Mouse (Mus musculus) neural tube, embryonic 13.5 days (tissue): Measurements from ENCODE around the gene Ppt2. TPM values are rescaled to one million over a fixed set of nuclear protein-coding genes. Genes with fewer than 3 reads are reported as not detected.

Source experiments
- ATAC-seq: fragments of 200-750 bp; cut with Nextera tagmentation; 2 replicates; pipeline ENCODE4 v1.8.0; 2017; ENCODE audit warnings: low read depth, mild to moderate bottlenecking, moderate TSS enrichment, moderate library complexity
- H3K27ac ChIP-seq: fragments of 300-500 bp; sonication (generic); replicated peaks from 2 replicates; pipeline ENCODE4 v1.5.1; 2015; ENCODE audit warnings: moderate library complexity, mild to moderate bottlenecking, inconsistent platforms
- H3K27me3 ChIP-seq: fragments of 300-500 bp; sonication (generic); 2 replicates; pipeline ENCODE4 v1.6.1; 2015; ENCODE audit warnings: mild to moderate bottlenecking, inconsistent platforms
- H3K36me3 ChIP-seq: fragments of 300-500 bp; sonication (generic); 2 replicates; pipeline ENCODE4 v1.6.1; 2015; ENCODE audit warnings: mild to moderate bottlenecking, inconsistent platforms
- H3K4me1 ChIP-seq: fragments of 300-500 bp; sonication (generic); replicated peaks from 2 replicates; pipeline ENCODE4 v1.6.1; 2015; ENCODE audit warnings: inconsistent platforms
- H3K4me2 ChIP-seq: fragments of 300-500 bp; sonication (generic); 2 replicates; pipeline ENCODE4 v1.6.1; 2015; ENCODE audit warnings: inconsistent platforms, mild to moderate bottlenecking, moderate library complexity
- H3K4me3 ChIP-seq: fragments of 300-500 bp; sonication (generic); 2 replicates; pipeline ENCODE4 v1.5.1; 2015; ENCODE audit warnings: mild to moderate bottlenecking, inconsistent platforms
- H3K9ac ChIP-seq: fragments of 300-500 bp; sonication (generic); 2 replicates; pipeline ENCODE4 v1.6.1; 2015; ENCODE audit warnings: moderate library complexity, mild to moderate bottlenecking, inconsistent platforms
- H3K9me3 ChIP-seq: fragments of 300-500 bp; sonication (generic); 2 replicates; pipeline ENCODE4 v1.6.1; 2016; ENCODE audit warnings: inconsistent platforms
- WGBS: fragments of 180-500 bp; shearing (Covaris S2); methylation state at CpG from one replicate; pipeline ENCODE4 v1.1.7; 2015; 5-methylcytosine and 5-hydroxymethylcytosine counted together
- polyA plus RNA-seq: library from polyadenylated mRNA; unstranded; fragments of >200 nt; fragmentation: Nextera tagmentation; extraction: Ambion mirVana; gene quantifications from 2 replicates; pipeline ENCODE4 v1.2.1, GENCODE M21; 2015

The Ppt2 gene
- polyA plus RNA-seq, 1 experiment from 2014 or later = 25.0 TPM

DNA sequence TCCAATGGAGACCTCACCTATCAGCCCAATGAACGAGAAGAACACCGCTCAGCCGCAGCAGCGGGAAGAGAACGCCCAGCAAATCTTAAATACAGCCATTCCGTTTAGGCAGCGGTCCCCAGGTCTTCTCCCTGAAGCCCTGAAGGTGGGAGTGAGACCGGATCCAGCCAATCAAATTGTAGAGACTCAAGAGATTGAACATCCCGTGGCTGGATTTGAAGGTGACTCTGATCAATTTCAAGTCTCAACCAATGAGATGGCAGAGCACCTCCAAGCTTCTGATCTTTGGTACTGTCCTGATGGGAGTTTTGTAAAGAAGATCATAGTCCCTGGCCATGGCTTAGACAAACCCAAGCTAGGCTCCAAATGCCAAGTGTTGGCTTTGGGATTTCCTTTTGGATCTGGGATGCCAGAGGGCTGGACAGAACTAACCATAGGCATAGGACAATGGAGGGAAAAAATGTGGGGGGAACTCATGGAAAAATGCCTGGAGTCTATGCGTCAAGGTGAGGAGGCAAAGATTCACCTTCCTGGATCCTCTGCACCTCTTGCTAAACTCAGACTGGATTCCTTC lies 17.0 kb upstream of the Ppt2 start:
- Histone ChIP-seq H3K9me3 (no peaks in the 10 kb centered on the region), H3K27ac (peak overlapping the region; percentile 70), H3K4me2 (peak overlapping the region; percentile 65), H3K9ac (peak overlapping the region; percentile 75), H3K4me1 (peaks cover 46% of the 10 kb centered on the region), H3K36me3 (peaks cover 16% of the 10 kb centered on the region), H3K27me3 (no peaks in the 10 kb centered on the region), H3K4me3 (peak overlapping the region; percentile 54)
- 42% methylated on average over 10 of the region's 10 CpGs for WGBS
- ATAC-seq = no peak

DNA sequence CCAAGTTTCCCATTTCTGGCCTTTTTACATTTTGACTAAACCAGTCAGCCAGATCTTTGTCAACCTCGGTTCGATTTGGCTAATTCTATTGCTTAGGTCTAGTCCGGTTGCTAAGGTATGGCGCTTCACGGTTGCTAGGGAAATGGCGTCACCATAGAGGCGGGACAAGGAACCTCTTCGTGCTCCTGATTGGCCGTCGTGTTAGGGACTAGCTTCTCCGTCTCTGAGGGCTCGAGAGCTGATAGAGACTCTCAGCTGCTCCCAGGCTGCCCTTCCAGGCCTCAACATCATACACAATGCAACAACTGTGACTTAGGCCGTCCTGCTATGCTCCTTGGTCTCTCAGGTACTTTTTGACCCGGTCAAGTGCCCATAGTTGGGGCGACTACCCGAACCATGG lies 16.3 kb upstream of the Ppt2 start, which contains the start of gene Fkbpl:
TSS of gene Fkbpl (plus strand) at position 157 of the 400 bp plus-strand sequence.
- Histone ChIP-seq H3K36me3 (peaks cover 8% of the 10 kb centered on the region), H3K27me3 (no peaks in the 10 kb centered on the region), H3K4me2 (peak within 1 kb of the TSS; percentile 65), H3K9ac (peak within 1 kb of the TSS; percentile 75), H3K27ac (peak within 1 kb of the TSS; percentile 70), H3K4me3 (peak within 1 kb of the TSS; percentile 54), H3K4me1 (peaks cover 52% of the 10 kb centered on the region), H3K9me3 (no peaks in the 10 kb centered on the region)
- WGBS = under 1% methylated on average over 16 of the region's 16 CpGs
- ATAC-seq = peak; percentile 67

DNA sequence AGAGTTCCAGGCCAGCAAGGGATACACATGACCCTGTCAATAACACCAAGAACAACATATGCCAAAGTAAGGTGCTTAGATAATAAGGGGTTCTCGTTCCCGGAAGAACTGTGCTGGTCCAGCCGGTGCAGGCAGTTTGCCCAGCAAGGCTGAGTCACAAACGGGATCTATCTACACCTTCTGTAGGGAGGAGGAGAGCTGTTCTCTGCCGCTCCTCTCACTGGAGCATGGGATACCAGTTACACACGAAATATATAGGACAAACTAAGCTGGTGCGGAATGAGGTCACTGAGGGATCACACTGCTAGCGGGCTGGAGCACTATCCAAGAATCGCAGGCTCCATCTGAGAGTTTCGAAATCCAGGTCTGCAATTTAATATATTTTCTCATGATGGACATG lies 15.6 kb upstream of the Ppt2 start:
- Histone ChIP-seq H3K36me3 (peaks cover 2% of the 10 kb centered on the region; the same call in 1 of the 2 replicates), H3K4me2 (no peak overlapping the region), H3K9ac (0 out of 2 replicates have a peak overlapping the region, but pooled peaks have one; percentile 17), H3K27me3 (no peaks in the 10 kb centered on the region), H3K27ac (no peak overlapping the region), H3K4me1 (peaks cover 52% of the 10 kb centered on the region), H3K9me3 (no peaks in the 10 kb centered on the region), H3K4me3 (no peak overlapping the region)
- WGBS = 83% methylated on average over 10 of the region's 10 CpGs
- ATAC-seq = no peak

DNA sequence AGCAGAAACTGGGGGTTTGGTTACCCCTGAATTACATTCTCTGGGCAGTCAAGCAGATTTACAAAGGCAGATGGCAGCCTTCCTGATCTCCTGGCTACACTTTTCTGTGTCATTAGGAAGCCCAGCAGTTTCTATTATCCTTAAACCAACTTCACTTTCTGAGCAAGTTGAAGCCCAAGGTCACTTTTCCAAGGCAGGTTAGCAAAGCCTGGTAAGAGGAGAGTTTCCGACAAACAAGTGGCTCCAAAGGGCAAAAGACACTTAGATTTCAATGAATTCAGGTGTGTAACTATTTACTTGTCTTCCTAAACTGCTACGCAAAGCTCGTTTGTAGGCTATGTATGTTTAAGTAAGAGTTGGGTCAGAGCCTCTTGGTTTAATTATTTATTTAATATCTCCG lies 15.1 kb upstream of the Ppt2 start:
- no peak for ATAC-seq
- Histone ChIP-seq H3K4me1 (peaks cover 49% of the 10 kb centered on the region), H3K9ac (no peak overlapping the region), H3K4me2 (no peak overlapping the region), H3K9me3 (no peaks in the 10 kb centered on the region), H3K36me3 (no peaks in the 10 kb centered on the region), H3K27me3 (no peaks in the 10 kb centered on the region), H3K27ac (no peak overlapping the region), H3K4me3 (no peak overlapping the region)
- WGBS = 83% methylated on average over 4 of the region's 4 CpGs

DNA sequence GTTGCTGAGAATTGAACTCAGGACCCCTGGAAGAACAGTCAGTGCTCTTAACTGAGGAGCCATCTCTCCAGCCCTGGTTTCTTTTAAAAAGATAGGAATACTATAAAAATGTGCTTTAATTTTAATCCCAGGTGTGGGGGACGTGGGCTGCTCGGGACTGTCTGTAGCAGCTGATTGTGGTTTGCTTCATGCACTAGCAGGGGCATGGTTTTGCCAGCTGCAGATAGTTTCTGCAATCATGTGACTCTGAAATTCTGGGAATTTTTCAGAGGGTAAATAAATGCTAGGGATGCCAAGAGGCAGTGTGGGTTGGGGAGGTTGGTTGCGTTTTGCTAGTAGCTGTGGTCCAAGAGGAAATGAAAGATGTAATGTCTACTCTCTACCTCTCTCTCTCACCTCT lies 13.6 kb upstream of the Ppt2 start:
- no peak overlapping the region for H3K4me3 ChIP-seq
- no peaks in the 10 kb centered on the region for H3K36me3 ChIP-seq
- WGBS = 85% methylated on average over 3 of the region's 3 CpGs
- no peaks in the 10 kb centered on the region for H3K9me3 ChIP-seq
- no peak overlapping the region for H3K9ac ChIP-seq
- ATAC-seq = no peak
- peaks cover under 1% of the 10 kb centered on the region; the same call in 1 of the 2 replicates for H3K27me3 ChIP-seq
- peak overlapping the region; percentile 74; the same call in 1 of the 2 replicates for H3K27ac ChIP-seq
- H3K4me1 ChIP-seq = peaks cover 40% of the 10 kb centered on the region
- H3K4me2 ChIP-seq = no peak overlapping the region

GRCm38 (mm10) chr17:34640778-34641601 lies 12.7 kb upstream of the Ppt2 start:
- 15% methylated on average over 11 of the region's 11 CpGs for WGBS
- no peak for ATAC-seq
- no peak overlapping the region for H3K4me2 ChIP-seq

GRCm38 (mm10) chr17:34639461-34640255 lies 11.3 kb upstream of the Ppt2 start:
- 87% methylated on average over 7 of the region's 7 CpGs for WGBS
- H3K4me1 ChIP-seq = peaks cover 21% of the 10 kb centered on the region
- no peak for ATAC-seq

More at GRCm38 (mm10) chr17:34640778-34641601, 12.7 kb upstream of the Ppt2 start:
- Histone ChIP-seq H3K36me3 (no peaks in the 10 kb centered on the region), H3K9me3 (no peaks in the 10 kb centered on the region), H3K9ac (peak overlapping the region; percentile 31; the same call in 1 of the 2 replicates), H3K4me1 (peaks cover 33% of the 10 kb centered on the region), H3K27ac (peak overlapping the region; percentile 74), H3K4me3 (no peak overlapping the region), H3K27me3 (peaks cover 4% of the 10 kb centered on the region; the same call in 1 of the 2 replicates)

DNA sequence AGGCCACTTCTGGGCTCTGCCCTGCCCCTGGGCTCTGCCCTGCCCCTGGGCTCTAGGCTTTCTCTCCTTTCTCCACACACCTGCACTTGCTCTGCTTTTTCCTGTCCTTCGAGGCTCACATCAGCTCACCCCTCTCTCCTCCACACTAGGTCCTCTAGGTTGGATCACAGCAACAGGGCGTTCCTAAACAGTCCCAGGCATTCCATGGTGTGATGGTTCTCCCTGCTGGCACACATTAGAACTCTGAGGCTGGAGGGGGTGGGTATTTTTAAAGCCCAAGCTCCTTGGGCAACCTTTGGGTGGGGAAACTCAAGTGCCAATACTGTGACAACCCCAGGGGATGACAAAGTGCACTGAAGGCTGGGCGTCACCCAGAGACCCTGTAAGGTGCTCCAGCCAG lies 9.1 kb upstream of the Ppt2 start:
- no peak overlapping the region for H3K4me3 ChIP-seq
- H3K9me3 ChIP-seq = no peaks in the 10 kb centered on the region
- no peak overlapping the region for H3K4me2 ChIP-seq
- no peaks in the 10 kb centered on the region for H3K36me3 ChIP-seq
- H3K4me1 ChIP-seq = peaks cover 17% of the 10 kb centered on the region
- H3K27ac ChIP-seq = no peak overlapping the region
- no peak for ATAC-seq
- H3K9ac ChIP-seq = no peak overlapping the region
- H3K27me3 ChIP-seq = peaks cover 21% of the 10 kb centered on the region
- WGBS = 67% methylated on average over 3 of the region's 3 CpGs

More at GRCm38 (mm10) chr17:34639461-34640255, 11.3 kb upstream of the Ppt2 start:
- no peak overlapping the region for H3K9ac ChIP-seq
- no peak overlapping the region for H3K27ac ChIP-seq
- no peak overlapping the region for H3K4me2 ChIP-seq
- H3K36me3 ChIP-seq = no peaks in the 10 kb centered on the region
- no peaks in the 10 kb centered on the region for H3K9me3 ChIP-seq
- peaks cover 4% of the 10 kb centered on the region; the same call in 1 of the 2 replicates for H3K27me3 ChIP-seq
- no peak overlapping the region for H3K4me3 ChIP-seq

GRCm38 (mm10) chr17:34635671-34636070 lies 7.4 kb upstream of the Ppt2 start:
- Histone ChIP-seq H3K27me3 (peaks cover 39% of the 10 kb centered on the region), H3K9ac (no peak overlapping the region), H3K36me3 (no peaks in the 10 kb centered on the region), H3K27ac (no peak overlapping the region), H3K4me3 (no peak overlapping the region), H3K9me3 (no peaks in the 10 kb centered on the region), H3K4me1 (peaks cover 27% of the 10 kb centered on the region), H3K4me2 (no peak overlapping the region)
- WGBS = 72% methylated on average over 2 of the region's 2 CpGs
- ATAC-seq = no peak

DNA sequence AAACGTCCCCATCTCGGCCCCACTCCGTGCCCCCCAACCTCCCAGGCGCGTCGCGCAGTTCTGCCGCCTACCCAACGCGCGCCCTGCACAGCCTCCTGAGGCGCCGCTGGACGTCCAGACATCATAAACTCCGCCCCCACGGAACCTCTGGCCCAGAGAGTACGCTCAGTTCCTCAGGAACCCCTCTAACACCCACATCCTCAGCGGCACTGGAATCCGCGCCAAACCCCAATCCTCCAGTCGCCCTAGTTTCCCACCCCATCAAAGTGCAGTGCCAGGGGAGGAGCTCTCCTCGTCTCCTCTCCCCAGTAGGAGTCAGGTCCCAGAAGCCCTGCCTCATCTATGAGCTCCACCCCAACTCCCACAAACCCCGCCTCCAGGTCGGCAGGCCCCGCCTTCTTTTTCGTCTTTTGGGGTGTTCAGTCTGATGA lies 4.0 kb upstream of the Ppt2 start:
- Histone ChIP-seq H3K4me3 (peak overlapping the region; percentile 74), H3K9ac (peak overlapping the region; percentile 67), H3K4me1 (peaks cover 49% of the 10 kb centered on the region), H3K4me2 (peak overlapping the region; percentile 75), H3K27ac (no peak overlapping the region), H3K36me3 (no peaks in the 10 kb centered on the region), H3K9me3 (no peaks in the 10 kb centered on the region), H3K27me3 (peaks cover 51% of the 10 kb centered on the region)
- no peak for ATAC-seq
- WGBS = 1% methylated on average over 26 of the region's 26 CpGs

DNA sequence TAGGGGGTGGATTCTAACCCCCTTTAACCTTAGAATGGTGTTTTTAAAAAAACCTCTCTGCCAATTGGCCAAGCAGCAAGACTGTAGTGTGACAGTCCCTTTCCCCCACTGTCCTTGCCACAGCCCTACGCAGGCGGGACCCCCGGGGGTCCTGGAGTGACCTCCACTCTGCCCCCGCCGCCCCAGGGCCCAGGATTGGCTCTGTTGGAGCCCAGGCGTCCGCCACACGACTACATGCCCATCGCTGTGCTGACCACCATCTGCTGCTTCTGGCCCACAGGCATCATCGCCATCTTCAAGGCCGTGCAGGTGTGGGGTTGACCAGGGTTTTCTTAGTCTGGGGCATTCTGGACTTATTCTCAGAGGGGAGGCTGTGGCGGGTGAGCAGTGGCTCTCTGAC lies 3.3 kb upstream of the Ppt2 start:
- H3K4me1 ChIP-seq = peaks cover 50% of the 10 kb centered on the region

More for the DNA sequence above, 3.3 kb upstream of the Ppt2 start:
- WGBS = 3% methylated on average over 12 of the region's 12 CpGs
- H3K4me3 ChIP-seq = peak overlapping the region; percentile 74
- peak overlapping the region; percentile 67 for H3K9ac ChIP-seq
- no peaks in the 10 kb centered on the region for H3K9me3 ChIP-seq
- peaks cover 47% of the 10 kb centered on the region for H3K27me3 ChIP-seq
- no peak for ATAC-seq
- peak overlapping the region; percentile 75 for H3K4me2 ChIP-seq
- H3K27ac ChIP-seq = no peak overlapping the region
- H3K36me3 ChIP-seq = no peaks in the 10 kb centered on the region
